In genomic region chr5:139051276-139051675, GRCm38 (mm10) we compare ENCODE assay signal across 10 mouse cellular contexts. TPM values are rescaled to one million over a fixed set of nuclear protein-coding genes. Genes with fewer than 3 reads are reported as not detected.
DNase-seq lines count a peak whose midpoint lies in the region; ATAC-seq lines count a peak whose summit lies in the region.
"Had no signal": no experiment of that assay in that cellular context is flagged by ENCODE, and none has a peak within 500 bp of the region (broad histone marks: within the 10 kb centered on the region; RNA-seq: fewer than 3 reads in every experiment).

No protein-coding gene starts in this region.

- no peak overlapping the region for H3K4me2 ChIP-seq in neural tube, embryonic 14.5 days (ENCODE audit: low read depth, low read length)
- no peak overlapping the region for H3K4me2 ChIP-seq in neural tube, embryonic 15.5 days
- H3K4me2 ChIP-seq in kidney, embryonic 15.5 days = no peak overlapping the region
- H3K4me2 ChIP-seq: embryonic facial prominence, embryonic 12.5 days; lung, embryonic 14.5 days had no signal

- no peak overlapping the region for H3K4me3 ChIP-seq in neural tube, embryonic 14.5 days (ENCODE audit: low read depth, low read length)
- H3K4me3 ChIP-seq in neural tube, embryonic 15.5 days (replicated peaks) = no peak overlapping the region
- H3K4me3 ChIP-seq in kidney, embryonic 15.5 days (replicated peaks) = no peak overlapping the region
- H3K4me3 ChIP-seq: embryonic facial prominence, embryonic 12.5 days had no signal

- H3K27ac ChIP-seq in neural tube, embryonic 14.5 days (ENCODE audit: low read depth, low read length) = no peak overlapping the region
- H3K27ac ChIP-seq in neural tube, embryonic 15.5 days (replicated peaks) = no peak overlapping the region; the same call in 1 of the 2 replicates
- no peak overlapping the region for H3K27ac ChIP-seq in kidney, embryonic 15.5 days
- H3K27ac ChIP-seq: embryonic facial prominence, embryonic 12.5 days had no signal

- H3K36me3 ChIP-seq in neural tube, embryonic 14.5 days (ENCODE audit: control insufficient read depth, insufficient read depth, low read length) = peaks cover 14% of the 10 kb centered on the region
- H3K36me3 ChIP-seq in neural tube, embryonic 15.5 days = peaks cover 18% of the 10 kb centered on the region
- H3K36me3 ChIP-seq in kidney, embryonic 15.5 days = no peaks in the 10 kb centered on the region

- ATAC-seq in neural tube, embryonic 14.5 days (ENCODE audit: low read depth) = peak; percentile 65; the same call in 1 of the 2 replicates
- ATAC-seq in neural tube, embryonic 15.5 days (ENCODE audit: low FRiP score) = no peak
- no peak for ATAC-seq in kidney, embryonic 15.5 days (replicated peaks; ENCODE audit: low FRiP score)

- H3K27me3 ChIP-seq in neural tube, embryonic 14.5 days (ENCODE audit: control insufficient read depth, insufficient read depth, low read length) = no peaks in the 10 kb centered on the region
- no peaks in the 10 kb centered on the region for H3K27me3 ChIP-seq in neural tube, embryonic 15.5 days (replicated peaks)
- no peaks in the 10 kb centered on the region for H3K27me3 ChIP-seq in kidney, embryonic 15.5 days
- H3K27me3 ChIP-seq: embryonic facial prominence, embryonic 12.5 days had no signal

- no peak overlapping the region for H3K9ac ChIP-seq in neural tube, embryonic 14.5 days (replicated peaks; ENCODE audit: low read depth, low read length)
- H3K9ac ChIP-seq in neural tube, embryonic 15.5 days (replicated peaks) = no peak overlapping the region
- H3K9ac ChIP-seq in kidney, embryonic 15.5 days = no peak overlapping the region
- H3K9ac ChIP-seq: embryonic facial prominence, embryonic 12.5 days; lung, embryonic 14.5 days had no signal

- peak; percentile 51 to 80 for DNase-seq in layer of hippocampus, adult 18-20 months (ENCODE audit: low spot score in 2 of 2)
- DNase-seq in left cerebral cortex, postnatal 25 days (ENCODE audit: low spot score in 2 of 2) = peak; percentile 57 to 69
- DNase-seq in lung, postnatal 4 days = no peak
- DNase-seq in kidney, adult 11 months = no peak
- DNase-seq: lung, embryonic 14.5 days; thymus, adult 2 months had no signal

- H3K9me3 ChIP-seq in neural tube, embryonic 14.5 days (ENCODE audit: control insufficient read depth, low read length) = no peaks in the 10 kb centered on the region
- no peaks in the 10 kb centered on the region for H3K9me3 ChIP-seq in neural tube, embryonic 15.5 days (replicated peaks)
- no peaks in the 10 kb centered on the region for H3K9me3 ChIP-seq in kidney, embryonic 15.5 days (replicated peaks)
- H3K9me3 ChIP-seq: embryonic facial prominence, embryonic 12.5 days had no signal

- 36% methylated on average over 18 of the region's 18 CpGs for WGBS in neural tube, embryonic 14.5 days
- 44% methylated on average over 18 of the region's 18 CpGs for WGBS in neural tube, embryonic 15.5 days
- WGBS in kidney, embryonic 15.5 days = 94% methylated on average over 18 of the region's 18 CpGs

- no peaks in the 10 kb centered on the region for H3K4me1 ChIP-seq in neural tube, embryonic 14.5 days (ENCODE audit: control insufficient read depth, insufficient read depth, low read length)
- peaks cover 8% of the 10 kb centered on the region; the same call in 1 of the 2 replicates for H3K4me1 ChIP-seq in neural tube, embryonic 15.5 days
- H3K4me1 ChIP-seq in kidney, embryonic 15.5 days = peaks cover 7% of the 10 kb centered on the region

- intact Hi-C loops in left cerebral cortex, postnatal 25 days (cut with DNase I) = no loop called here

RNA-seq across cellular contexts. Expression of gene Pdgfa, which starts 54.1 kb away (rescaled TPM):
- polyA plus RNA-seq in neural tube, embryonic 14.5 days (2014; fragmentation: Nextera tagmentation; extraction: Ambion mirVana) = 23.4 and 27.5 TPM in 2 replicates
- polyA plus RNA-seq in neural tube, embryonic 15.5 days (2015; fragmentation: Nextera tagmentation; extraction: Ambion mirVana) = 28.2 and 35.1 TPM in 2 replicates
- 10 to 100 TPM; 45.8 to 45.9 TPM for total RNA-seq in layer of hippocampus, adult 18-20 months (2021)
- total RNA-seq in left cerebral cortex, postnatal 25 days (2021) = 10 to 100 TPM; 52.5 to 54.9 TPM
- polyA plus RNA-seq in kidney, embryonic 15.5 days (2015; fragmentation: Nextera tagmentation; extraction: Ambion mirVana) = 52.9 and 55.7 TPM in 2 replicates

Comparison
In these comparisons a context has a peak if more than half of its experiments do, and no peak if none do; other contexts are left out.
1. DNase-seq: peak in layer of hippocampus, adult 18-20 months (2 of 2) and left cerebral cortex, postnatal 25 days (2 of 2); none in lung, postnatal 4 days (0 of 2) and kidney, adult 11 months (single experiment).